Mouse (Mus musculus) kidney, postnatal 0 days (tissue): ENCODE measurements at regions not wholly inside any gene's neighbourhood (a gene's known extent, or its start where the extent isn't known, plus 50 kb on each side); places are given as distances from the start of the nearest gene placed in this dataset.

Experiments
- ATAC-seq: fragments of 200-750 bp; cut with Nextera tagmentation; replicated peaks from 2 replicates; pipeline ENCODE4 v1.8.0; 2017; ENCODE audit warnings: low read depth, moderate number of reproducible peaks, moderate TSS enrichment, moderate library complexity; ENCODE audit not compliant: low FRiP score
- DNase-seq: peaks from one replicate; pipeline ENCODE4 v3.0.0-alpha.2; 2016; ENCODE audit warnings: low spot score
- H3K27ac ChIP-seq: fragments of 300-500 bp; sonication (generic); 2 replicates; pipeline ENCODE4 v1.5.1; 2014; ENCODE audit warnings: mild to moderate bottlenecking
- H3K27me3 ChIP-seq: fragments of 300-500 bp; sonication (generic); 2 replicates; pipeline ENCODE4 v1.6.1; 2014; ENCODE audit warnings: low read length, mixed read lengths; ENCODE audit not compliant: insufficient read depth
- H3K36me3 ChIP-seq: fragments of 300-500 bp; sonication (generic); 2 replicates; pipeline ENCODE4 v1.6.1; 2014; ENCODE audit warnings: low read length, mixed read lengths; ENCODE audit not compliant: insufficient read depth
- H3K4me1 ChIP-seq: fragments of 300-500 bp; sonication (generic); replicated peaks from 2 replicates; pipeline ENCODE4 v1.6.1; 2014; ENCODE audit warnings: antibody characterized with exemption, low read length, mixed read lengths; ENCODE audit not compliant: insufficient read depth
- H3K4me2 ChIP-seq: fragments of 300-500 bp; sonication (generic); 2 replicates; pipeline ENCODE4 v1.6.1; 2014; ENCODE audit warnings: mild to moderate bottlenecking, low read length, moderate library complexity, mixed read lengths
- H3K4me3 ChIP-seq: fragments of 300-500 bp; sonication (generic); replicated peaks from 2 replicates; pipeline ENCODE4 v1.5.1; 2014; ENCODE audit warnings: low read depth, low read length
- H3K9ac ChIP-seq: fragments of 300-500 bp; sonication (generic); 2 replicates; pipeline ENCODE4 v1.6.1; 2014; ENCODE audit warnings: low read depth, low read length
- H3K9me3 ChIP-seq: fragments of 300-500 bp; sonication (generic); replicated peaks from 2 replicates; pipeline ENCODE4 v1.6.1; 2016; ENCODE audit warnings: low read length, inconsistent platforms, mixed read lengths
- CTCF ChIP-seq: IDR thresholded peaks from 2 replicates; pipeline ENCODE4 v1.5.1; 2016; ENCODE audit warnings: antibody characterized with exemption, low read depth, mild to moderate bottlenecking, moderate library complexity
- WGBS: fragments of 180-500 bp; shearing (Covaris S2); extraction: QIAGEN DNeasy Blood & Tissue Kit; methylation state at CpG from one replicate; pipeline ENCODE4 v1.1.7; 2014; 5-methylcytosine and 5-hydroxymethylcytosine counted together

GRCm38 (mm10) chr4:82200306-82200705, 505.2 kb downstream of the Nfib start:
- ATAC-seq (no peak), DNase-seq (no peak)
- Histone ChIP-seq H3K27ac (no peak overlapping the region), H3K4me3 (no peak overlapping the region), H3K36me3 (no peaks in the 10 kb centered on the region), H3K4me1 (no peaks in the 10 kb centered on the region), H3K4me2 (no peak overlapping the region), H3K9me3 (no peaks in the 10 kb centered on the region), H3K27me3 (no peaks in the 10 kb centered on the region), H3K9ac (no peak overlapping the region)
- 64% methylated on average over 2 of the region's 2 CpGs for WGBS
- no peak for TF ChIP-seq CTCF

GRCm38 (mm10) chr4:82199118-82199517, 506.4 kb downstream of the Nfib start:
- no peaks in the 10 kb centered on the region for H3K27me3 ChIP-seq
- H3K9ac ChIP-seq = no peak overlapping the region
- no peaks in the 10 kb centered on the region for H3K9me3 ChIP-seq
- no peak overlapping the region for H3K4me3 ChIP-seq
- no peak for DNase-seq
- no peak overlapping the region for H3K27ac ChIP-seq
- H3K4me1 ChIP-seq = no peaks in the 10 kb centered on the region
- no peak for ATAC-seq
- no peak overlapping the region for H3K4me2 ChIP-seq
- no peak for TF ChIP-seq CTCF
- H3K36me3 ChIP-seq = no peaks in the 10 kb centered on the region

GRCm38 (mm10) chr4:82197611-82198010, 507.9 kb downstream of the Nfib start:
- Histone ChIP-seq H3K9ac (no peak overlapping the region), H3K27ac (no peak overlapping the region), H3K27me3 (no peaks in the 10 kb centered on the region), H3K9me3 (no peaks in the 10 kb centered on the region), H3K4me3 (no peak overlapping the region), H3K36me3 (no peaks in the 10 kb centered on the region), H3K4me1 (no peaks in the 10 kb centered on the region), H3K4me2 (no peak overlapping the region)
- ATAC-seq (no peak), DNase-seq (no peak)
- no peak for TF ChIP-seq CTCF
- WGBS = 61% methylated on average over 6 of the region's 6 CpGs

- no peaks in the 10 kb centered on the region for H3K36me3 ChIP-seq
- no peaks in the 10 kb centered on the region for H3K4me1 ChIP-seq
- TF ChIP-seq CTCF = no peak
- no peaks in the 10 kb centered on the region for H3K9me3 ChIP-seq
- H3K27me3 ChIP-seq = no peaks in the 10 kb centered on the region
- no peak overlapping the region for H3K4me2 ChIP-seq
- H3K4me3 ChIP-seq = no peak overlapping the region
- H3K27ac ChIP-seq = no peak overlapping the region
- H3K9ac ChIP-seq = no peak overlapping the region
- ATAC-seq (no peak), DNase-seq (peak; percentile 33)
- WGBS = 40% methylated on average over 6 of the region's 6 CpGs
These were observed 509.4 kb downstream of the Nfib start for GRCm38 (mm10) chr4:82196024-82196647.

- Histone ChIP-seq H3K36me3 (no peaks in the 10 kb centered on the region), H3K4me1 (no peaks in the 10 kb centered on the region), H3K27me3 (no peaks in the 10 kb centered on the region), H3K4me2 (no peak overlapping the region), H3K27ac (no peak overlapping the region), H3K9me3 (no peaks in the 10 kb centered on the region), H3K4me3 (no peak overlapping the region), H3K9ac (no peak overlapping the region)
- no peak for TF ChIP-seq CTCF
- no peak for ATAC-seq
- no peak for DNase-seq
- 79% methylated on average over 5 of the region's 5 CpGs for WGBS
These were observed 511.6 kb downstream of the Nfib start for GRCm38 (mm10) chr4:82193905-82194304.

GRCm38 (mm10) chr4:82186892-82187291, 518.7 kb downstream of the Nfib start:
- no peaks in the 10 kb centered on the region for H3K4me1 ChIP-seq
- no peak for TF ChIP-seq CTCF

GRCm38 (mm10) chr4:82183974-82184373, 521.6 kb downstream of the Nfib start:
- no peaks in the 10 kb centered on the region for H3K27me3 ChIP-seq
- TF ChIP-seq CTCF = no peak
- 96% methylated on average over 1 of the region's 1 CpGs for WGBS
- H3K4me2 ChIP-seq = no peak overlapping the region
- no peaks in the 10 kb centered on the region for H3K4me1 ChIP-seq
- no peak for ATAC-seq
- no peak for DNase-seq
- H3K9ac ChIP-seq = no peak overlapping the region
- no peaks in the 10 kb centered on the region for H3K9me3 ChIP-seq
- H3K36me3 ChIP-seq = no peaks in the 10 kb centered on the region
- H3K27ac ChIP-seq = no peak overlapping the region
- H3K4me3 ChIP-seq = no peak overlapping the region

More at GRCm38 (mm10) chr4:82186892-82187291, 518.7 kb downstream of the Nfib start:
- WGBS = 93% methylated on average over 3 of the region's 3 CpGs
- no peaks in the 10 kb centered on the region for H3K9me3 ChIP-seq
- no peak overlapping the region for H3K9ac ChIP-seq
- H3K36me3 ChIP-seq = no peaks in the 10 kb centered on the region
- no peak for ATAC-seq
- H3K27me3 ChIP-seq = no peaks in the 10 kb centered on the region
- DNase-seq = no peak
- H3K4me3 ChIP-seq = no peak overlapping the region
- H3K4me2 ChIP-seq = no peak overlapping the region
- no peak overlapping the region for H3K27ac ChIP-seq
